Mouse (Mus musculus) myocyte (in vitro differentiated cells): ENCODE measurements at regions not wholly inside any gene's neighbourhood (a gene's known extent, or its start where the extent isn't known, plus 50 kb on each side); places are given as distances from the start of the nearest gene placed in this dataset.

Source experiments
- CEBPB ChIP-seq: IDR thresholded peaks from 2 replicates; pipeline ENCODE4 v1.6.1; 2011; ENCODE audit warnings: mild to moderate bottlenecking, moderate library complexity; ENCODE audit not compliant: poor library complexity, insufficient read depth, severe bottlenecking
- E2F4 ChIP-seq: IDR thresholded peaks from one replicate; pipeline ENCODE4 v1.6.1; 2011; ENCODE audit warnings: mild to moderate bottlenecking, control low read depth, moderate library complexity; ENCODE audit not compliant: insufficient read depth
- MAX ChIP-seq: IDR thresholded peaks from one replicate; pipeline ENCODE4 v1.6.1; 2011; ENCODE audit warnings: low read depth, mild to moderate bottlenecking, control low read depth
- MYOD1 ChIP-seq, 3 experiments: IDR thresholded peaks; one replicate each; pipeline ENCODE4 v1.6.1; 2011; ENCODE audit warnings: control low read depth in 2 of 3, low read depth in 2 of 3, mild to moderate bottlenecking in 2 of 3, moderate library complexity in 1 of 3; ENCODE audit not compliant: insufficient read length in 2 of 3, control insufficient read depth in 1 of 3
- MYOG ChIP-seq, 3 experiments: IDR thresholded peaks; one replicate each; pipeline ENCODE4 v1.6.1; 2011; ENCODE audit warnings: control low read depth in 2 of 3, low read depth in 2 of 3, mild to moderate bottlenecking in 2 of 3; ENCODE audit not compliant: insufficient read length in 2 of 3, control insufficient read depth in 1 of 3, insufficient read depth in 1 of 3
- POLR2A ChIP-seq: IDR thresholded peaks from one replicate; pipeline ENCODE4 v1.6.1; 2011; ENCODE audit warnings: low read depth, mild to moderate bottlenecking, control low read depth, moderate library complexity; ENCODE audit not compliant: insufficient read length
- POLR2AphosphoS2 ChIP-seq: IDR thresholded peaks from one replicate; pipeline ENCODE4 v1.6.1; 2011; ENCODE audit warnings: low read depth, control low read depth; ENCODE audit not compliant: insufficient read length
- REST ChIP-seq: IDR thresholded peaks from one replicate; pipeline ENCODE4 v1.6.1; 2011; ENCODE audit warnings: mild to moderate bottlenecking, control low read depth, moderate library complexity; ENCODE audit not compliant: insufficient read depth, insufficient read length
- SRF ChIP-seq: IDR thresholded peaks from one replicate; pipeline ENCODE4 v1.6.1; 2011; ENCODE audit warnings: low read depth; ENCODE audit not compliant: control insufficient read depth, insufficient read length
- TCF12 ChIP-seq: IDR thresholded peaks from one replicate; pipeline ENCODE4 v1.6.1; 2011; ENCODE audit warnings: mild to moderate bottlenecking, control low read depth; ENCODE audit not compliant: poor library complexity, insufficient read depth, severe bottlenecking
- TCF3 ChIP-seq: IDR thresholded peaks from one replicate; pipeline ENCODE4 v1.6.1; 2011; ENCODE audit warnings: low read depth, control low read depth; ENCODE audit not compliant: insufficient read length
- USF1 ChIP-seq: IDR thresholded peaks from one replicate; pipeline ENCODE4 v1.6.1; 2011; ENCODE audit warnings: low read depth, mild to moderate bottlenecking, control low read depth, moderate library complexity

DNA sequence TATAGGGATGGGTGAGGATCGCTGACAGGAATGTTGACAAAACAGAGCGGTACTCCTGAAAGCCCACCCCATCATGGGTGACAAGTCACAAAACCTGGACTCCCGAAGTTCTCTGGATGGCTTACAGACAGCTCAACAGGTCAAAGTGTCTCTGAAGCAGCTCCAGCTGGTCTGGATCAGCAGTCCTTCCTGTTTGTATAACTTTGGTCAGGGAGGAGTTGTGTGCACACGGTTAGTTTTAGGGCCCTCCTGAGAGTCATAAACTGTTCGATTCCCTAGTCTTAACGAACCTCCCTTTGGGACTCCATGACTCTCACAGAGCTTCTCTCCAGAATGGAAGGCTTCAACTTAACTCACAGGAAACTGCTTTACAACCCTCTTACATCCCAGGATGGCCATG is 89.4 kb upstream of the Fstl4 start:
- TF ChIP-seq USF1 (no peak), POLR2AphosphoS2 (no peak), SRF (no peak), POLR2A (no peak), TCF12 (no peak), TCF3 (no peak), MAX (no peak), E2F4 (no peak), REST (no peak), MYOG (IDR thresholded peaks at IDR 0.05; ENCODE audit: control insufficient read depth in 1 of 3, insufficient read depth in 1 of 3, insufficient read length in 2 of 3, low read depth in 2 of 3) (no peak), CEBPB (no peak), MYOD1 (IDR thresholded peaks at IDR 0.05; ENCODE audit: control insufficient read depth in 1 of 3, insufficient read length in 2 of 3, low read depth in 2 of 3) (no peak)
